Mouse (Mus musculus): ENCODE data around the gene Gdf11.

Gene Gdf11

GRCm38 (mm10) chr10:128919966-128920365, 28.4 kb upstream of the Gdf11 start:
- no peak for DNase-seq (ENCODE audit: low read depth in 1 of 2, low spot score in 2 of 2)

GRCm38 (mm10) chr10:128919203-128919631, 27.7 kb upstream of the Gdf11 start:
- DNase-seq (ENCODE audit: low read depth in 1 of 2, low spot score in 2 of 2) = no peak

DNA sequence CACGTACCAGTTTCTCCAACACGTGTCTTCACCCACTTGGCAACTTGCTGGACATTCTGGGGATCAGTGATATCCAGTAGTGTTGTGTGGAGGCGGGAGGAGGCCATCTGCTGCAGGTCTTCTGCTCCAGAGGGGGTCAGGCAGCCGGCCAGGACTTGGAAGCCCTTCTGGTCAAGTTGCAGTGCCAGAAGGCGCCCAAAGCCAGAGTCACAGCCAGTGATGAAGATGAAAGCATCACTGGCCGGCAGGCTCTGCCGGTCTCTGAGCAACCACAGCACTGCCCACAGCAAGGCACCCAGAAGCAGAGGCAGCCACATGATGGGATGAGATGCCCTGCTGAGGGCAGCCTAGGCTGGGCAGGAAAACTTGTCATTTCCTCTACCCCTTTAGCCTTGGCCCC, 26.7 kb upstream of the Gdf11 start:
- DNase-seq (ENCODE audit: low read depth in 1 of 2, low spot score in 2 of 2) = no peak

DNA sequence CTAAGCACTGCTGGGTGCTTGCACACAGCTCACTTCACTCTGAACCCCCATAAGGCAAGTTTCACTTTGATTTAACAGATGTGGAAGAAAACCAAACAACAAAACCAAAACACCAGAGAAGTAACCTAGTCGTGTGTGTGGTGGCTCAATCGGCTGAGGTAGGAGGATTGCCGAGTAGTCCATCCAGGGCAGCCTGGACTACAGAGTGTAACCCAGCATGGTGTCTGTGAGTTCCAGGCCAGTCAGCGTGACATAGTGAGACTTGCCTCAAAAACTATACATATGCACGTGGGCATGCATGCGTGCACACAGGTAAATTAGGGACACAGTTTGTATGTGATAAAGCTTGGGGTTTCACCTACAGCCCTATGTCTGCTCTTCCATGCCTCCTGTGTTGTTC, 25.9 kb upstream of the Gdf11 start:
- no peak for DNase-seq (ENCODE audit: low read depth in 1 of 2, low spot score in 2 of 2)

DNA sequence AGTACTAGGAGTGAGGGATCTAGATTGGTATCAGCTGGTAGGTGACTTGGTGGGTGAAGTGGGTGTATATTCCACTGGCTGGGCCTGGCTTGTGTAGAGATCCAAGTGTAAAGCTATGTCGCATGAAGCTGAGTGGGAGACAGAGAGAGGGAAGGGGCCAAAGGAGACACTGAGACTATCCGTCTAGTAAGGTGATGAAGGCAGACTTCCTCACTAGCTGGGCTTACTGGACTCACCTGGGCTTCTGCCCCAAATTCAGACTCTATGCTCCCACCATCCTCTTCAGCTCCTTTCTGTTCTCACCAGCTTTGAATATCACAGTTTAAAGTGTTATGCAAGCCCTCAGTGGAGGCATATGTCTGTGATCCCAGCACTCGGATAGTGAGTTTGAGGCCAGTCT, 25.1 kb upstream of the Gdf11 start:
- no peak for DNase-seq (ENCODE audit: low read depth in 1 of 2, low spot score in 2 of 2)

GRCm38 (mm10) chr10:128915550-128915949, 24.0 kb upstream of the Gdf11 start:
- DNase-seq (ENCODE audit: low read depth in 1 of 2, low spot score in 2 of 2) = no peak

GRCm38 (mm10) chr10:128913696-128914095, 22.2 kb upstream of the Gdf11 start:
- DNase-seq (ENCODE audit: low read depth in 1 of 2, low spot score in 2 of 2) = no peak

DNA sequence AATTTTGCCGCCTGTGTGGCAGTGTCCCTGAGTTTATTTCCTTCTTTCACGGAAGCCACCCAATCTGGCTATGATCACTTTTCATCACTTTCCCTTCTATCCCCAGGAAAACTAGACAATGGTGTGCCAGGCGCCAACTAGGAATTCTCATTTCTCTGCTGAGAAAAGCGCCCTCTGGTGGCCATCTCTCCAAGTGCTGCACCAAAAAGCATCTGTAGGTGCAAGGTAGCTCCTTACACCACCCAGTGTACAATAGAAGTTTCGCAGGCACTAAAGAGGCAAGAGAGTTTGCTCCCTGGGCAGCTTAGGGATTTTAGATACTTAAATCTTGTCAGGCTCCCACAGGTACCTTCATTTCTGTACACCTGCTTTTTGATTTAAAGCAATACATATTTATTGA, 21.7 kb upstream of the Gdf11 start:
- DNase-seq (ENCODE audit: low read depth in 1 of 2, low spot score in 2 of 2) = peak in 1 of 2 experiments; percentile 62

DNA sequence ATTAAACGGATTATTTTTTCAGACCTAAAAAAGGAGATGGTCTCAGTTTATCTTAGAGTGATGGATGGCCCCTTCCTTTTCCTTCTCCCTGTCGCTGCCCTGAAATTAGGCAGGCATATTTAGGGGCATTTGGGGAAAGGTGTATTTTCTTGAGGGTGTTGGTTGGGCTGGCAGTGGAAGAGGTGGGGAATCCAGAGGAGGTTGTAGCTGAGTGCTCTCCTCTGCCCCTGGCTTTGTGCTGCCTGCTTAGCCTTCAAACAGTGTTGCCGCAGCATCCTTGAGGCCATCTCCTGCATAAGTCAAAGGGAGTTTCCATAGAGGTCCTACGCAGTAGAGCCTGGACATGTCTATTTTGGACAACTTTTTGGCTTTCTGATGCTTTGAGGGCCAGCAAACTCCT, 21.3 kb upstream of the Gdf11 start:
- DNase-seq (ENCODE audit: low read depth in 1 of 2, low spot score in 2 of 2) = no peak

GRCm38 (mm10) chr10:128912268-128912667, 20.8 kb upstream of the Gdf11 start:
- no peak for DNase-seq (ENCODE audit: low read depth in 1 of 2, low spot score in 2 of 2)

- DNase-seq (ENCODE audit: low read depth in 1 of 2, low spot score in 2 of 2) = no peak
Measured at GRCm38 (mm10) chr10:128911430-128911829, 19.9 kb upstream of the Gdf11 start.

- no peak for DNase-seq (ENCODE audit: low read depth in 1 of 2, low spot score in 2 of 2)
Measured at GRCm38 (mm10) chr10:128910066-128910841, 18.7 kb upstream of the Gdf11 start.

- DNase-seq (ENCODE audit: low read depth in 1 of 2, low spot score in 2 of 2) = no peak
Measured at GRCm38 (mm10) chr10:128909567-128910028, 18.1 kb upstream of the Gdf11 start.

DNA sequence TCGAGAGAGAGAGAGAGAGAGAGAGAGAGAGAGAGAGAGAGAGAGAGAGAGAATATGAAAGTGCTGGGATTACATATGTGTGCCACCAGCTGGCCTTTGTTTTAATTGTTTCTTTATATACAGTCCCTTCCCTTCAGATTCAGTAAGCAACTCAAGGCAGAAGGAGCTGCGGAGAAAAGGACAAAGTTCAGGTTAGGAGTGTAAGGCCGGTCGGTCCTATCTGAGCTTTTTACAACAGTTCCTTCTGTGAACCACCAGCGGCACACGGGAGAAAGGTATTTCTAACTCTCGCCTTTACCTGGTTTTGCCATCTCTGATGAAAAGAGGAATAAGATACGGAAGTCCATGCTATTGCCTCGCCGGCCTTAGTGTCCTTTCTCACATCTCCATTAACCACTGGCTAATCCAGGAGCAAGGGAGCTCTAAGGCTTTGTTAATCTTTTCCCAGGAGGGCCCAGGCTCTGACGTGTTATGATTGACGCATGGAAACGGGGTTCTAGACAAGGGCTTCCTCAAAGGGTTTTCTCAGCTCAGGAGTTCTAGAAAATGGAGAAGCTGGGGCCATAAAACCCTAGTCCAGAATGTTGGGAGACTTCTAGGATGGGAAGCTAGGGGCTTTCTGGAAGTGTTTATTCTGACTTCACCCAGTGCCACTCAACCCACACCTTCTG, 17.4 kb upstream of the Gdf11 start:
- DNase-seq (ENCODE audit: low read depth in 1 of 2, low spot score in 2 of 2) = no peak

- no peak for DNase-seq (ENCODE audit: low read depth in 1 of 2, low spot score in 2 of 2)
Measured at GRCm38 (mm10) chr10:128904812-128905211, 13.3 kb upstream of the Gdf11 start.

DNA sequence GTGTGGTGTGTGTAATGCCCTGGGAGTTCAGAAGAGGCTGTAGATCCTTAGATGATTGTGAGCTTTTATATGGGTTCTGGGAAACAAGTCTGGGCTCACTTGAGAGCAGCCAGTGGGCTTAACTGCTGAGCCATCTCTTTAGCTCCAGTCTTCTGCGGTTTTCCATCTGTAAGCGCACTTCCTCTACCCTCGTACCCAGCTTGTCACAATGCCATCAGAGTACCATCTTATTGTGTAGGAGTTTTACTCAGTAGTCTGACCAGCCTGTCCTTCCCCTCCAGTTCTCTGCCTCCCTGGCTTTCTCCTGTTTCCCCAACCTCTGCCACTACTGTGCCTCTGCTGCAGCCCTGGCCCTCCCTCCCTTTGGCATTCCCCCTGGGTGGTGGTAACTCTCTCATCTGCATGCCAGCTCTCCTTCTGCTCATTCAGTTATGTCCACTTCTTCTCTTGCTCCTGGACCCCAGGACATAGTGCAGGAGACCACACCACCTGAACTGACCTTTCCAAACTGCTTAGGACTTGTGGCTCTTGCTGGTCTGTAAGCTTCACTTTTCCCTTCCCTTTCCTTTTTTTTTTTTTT, 11.0 kb upstream of the Gdf11 start:
- DNase-seq (ENCODE audit: low read depth in 1 of 2, low spot score in 2 of 2) = no peak

DNA sequence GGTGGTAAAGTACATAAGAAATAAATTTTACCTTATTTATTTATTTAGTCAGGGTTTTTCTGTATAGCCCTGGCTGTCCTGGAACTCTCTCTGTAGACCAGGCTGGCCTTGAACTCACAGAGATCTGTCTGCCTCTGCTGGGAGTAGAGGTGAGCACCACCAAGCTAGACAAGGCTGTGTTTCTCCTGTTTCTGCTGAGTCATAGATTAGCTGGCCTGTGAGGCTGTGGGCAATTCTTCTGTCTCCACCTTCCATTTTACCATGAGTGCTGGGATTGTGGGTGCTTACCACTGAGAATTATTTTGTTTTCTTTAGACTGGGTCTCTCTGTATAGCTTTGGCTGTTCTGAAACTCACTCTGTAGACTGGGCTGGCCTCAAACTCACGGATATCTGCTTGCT, 9.9 kb upstream of the Gdf11 start:
- DNase-seq (ENCODE audit: low read depth in 1 of 2, low spot score in 2 of 2) = no peak

GRCm38 (mm10) chr10:128900698-128901097, 9.2 kb upstream of the Gdf11 start, which contains the start of gene Cd63:
Gene Cd63 (plus strand): TSS chr10:128900989.
- no peak for DNase-seq (ENCODE audit: low read depth in 1 of 2, low spot score in 2 of 2)

GRCm38 (mm10) chr10:128899759-128900490, 8.4 kb upstream of the Gdf11 start:
- DNase-seq (ENCODE audit: low read depth in 1 of 2, low spot score in 2 of 2) = no peak

DNA sequence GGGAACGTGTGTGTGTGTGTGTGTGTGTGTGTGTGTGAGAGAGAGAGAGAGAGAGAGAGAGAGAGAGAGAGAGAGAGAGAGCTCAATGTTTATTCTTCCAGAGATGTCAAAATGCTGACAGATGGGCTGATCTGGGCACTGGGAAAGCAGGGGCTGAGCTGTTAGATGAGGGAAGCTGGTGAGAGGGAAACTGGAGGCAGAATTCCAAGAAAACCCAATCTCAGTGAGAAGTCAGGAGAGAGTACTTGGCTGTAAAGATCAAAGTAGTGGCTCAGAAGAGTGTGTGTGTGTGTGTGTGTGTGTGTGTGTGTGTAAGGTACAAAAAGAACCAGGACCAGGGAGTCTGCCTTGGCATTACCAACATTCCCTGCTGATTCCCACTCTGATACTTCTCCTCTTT, 6.0 kb upstream of the Gdf11 start:
- no peak for DNase-seq (ENCODE audit: low read depth in 1 of 2, low spot score in 2 of 2)

DNA sequence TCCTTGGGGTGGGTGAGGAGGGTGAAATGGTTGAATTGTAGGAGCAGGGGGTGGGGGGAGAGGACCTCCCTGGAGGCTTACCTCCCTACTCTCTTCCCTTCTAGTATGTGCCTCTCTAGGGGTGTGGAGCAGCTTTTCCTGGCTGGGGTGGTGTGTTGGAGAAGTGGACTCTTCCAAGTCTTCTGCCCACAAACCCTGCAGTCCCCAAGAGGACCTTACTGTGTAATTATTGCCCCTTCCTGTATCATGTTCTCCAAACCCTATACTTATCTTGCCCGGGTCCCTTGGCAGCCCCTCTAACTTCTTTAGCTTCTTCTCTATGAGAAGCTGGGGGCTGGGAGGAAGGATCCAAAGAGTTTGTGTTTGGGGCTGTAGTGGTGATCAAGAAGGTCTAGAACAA, 5.3 kb upstream of the Gdf11 start:
- DNase-seq (ENCODE audit: low read depth in 1 of 2, low spot score in 2 of 2) = no peak
